Mouse (Mus musculus) adipose tissue, adult 10 weeks (tissue): Measurements from ENCODE around the gene Olfr1350. TPM values are rescaled to one million over a fixed set of nuclear protein-coding genes. Genes with fewer than 3 reads are reported as not detected.

Experiments
- polyA plus RNA-seq: library from polyadenylated mRNA; stranded (reverse); fragments of 350-450 nt; fragmentation: Illumina TruSeq; extraction: RNeasy Lipid Tissue Mini Kit (QIAGEN cat#74804); gene quantifications from one replicate; pipeline ENCODE4 v1.2.3, GENCODE M21; 2014; ENCODE audit warnings: low read depth, low replicate concordance

Gene Olfr1350
- not detected for polyA plus RNA-seq

GRCm38 (mm10) chr7:6564541-6564940, at the start of gene Olfr1350:
Gene Olfr1350, plus strand, starts transcription at chr7:6564841.

GRCm38 (mm10) chr7:6522850-6523249, 41.8 kb upstream of the Olfr1350 start, which contains the start of gene Olfr1349:
Gene Olfr1349, minus strand, starts transcription at chr7:6522950.

Other genes with a start within 250 kb of the Olfr1350 start
- 2.5 TPM for gene Zfp583, start 233.6 kb upstream of the Olfr1350 start, polyA plus RNA-seq
- 0.71 TPM for gene Gm3854, start 221.1 kb upstream of the Olfr1350 start, polyA plus RNA-seq
- gene Zfp78, start 201.6 kb upstream of the Olfr1350 start, polyA plus RNA-seq = 3.4 TPM
- 7.0 TPM for gene Zfp28, start 181.5 kb upstream of the Olfr1350 start, polyA plus RNA-seq
- not detected for gene Smim17, start 166.1 kb upstream of the Olfr1350 start, polyA plus RNA-seq
- 0.10 TPM for gene Gm20715, start 154.6 kb upstream of the Olfr1350 start, polyA plus RNA-seq
- not detected for gene Olfr1344, start 126.2 kb upstream of the Olfr1350 start, polyA plus RNA-seq
- not detected for gene Olfr1336, start 108.7 kb upstream of the Olfr1350 start, polyA plus RNA-seq
- not detected for gene Olfr1346, start 97.7 kb upstream of the Olfr1350 start, polyA plus RNA-seq
- gene Olfr5, start 77.9 kb upstream of the Olfr1350 start, polyA plus RNA-seq = not detected
- not detected for gene Olfr1347, start 65.1 kb upstream of the Olfr1350 start, polyA plus RNA-seq
- gene Olfr1348, start 56.1 kb upstream of the Olfr1350 start, polyA plus RNA-seq = not detected
- gene Olfr1349, start 41.9 kb upstream of the Olfr1350 start, polyA plus RNA-seq = 0.14 TPM
- 1.4 TPM for gene Zim1, start 131.6 kb downstream of the Olfr1350 start, polyA plus RNA-seq
- 20.0 TPM for gene Peg3, start 165.6 kb downstream of the Olfr1350 start, polyA plus RNA-seq
- gene Usp29, start 165.7 kb downstream of the Olfr1350 start, polyA plus RNA-seq = 0.05 TPM